Mouse (Mus musculus) cortical plate, adult 2 months (tissue): Measurements from ENCODE around the gene Traf4.

ENCODE experiments used
- CTCF ChIP-seq: fragments of 200-500 bp; IDR thresholded peaks from 2 replicates; pipeline ENCODE4 v1.5.1; 2011; ENCODE audit warnings: mild to moderate bottlenecking, control low read depth, low read length; ENCODE audit not compliant: insufficient read depth; ENCODE audit errors: extremely low read depth
- POLR2A ChIP-seq: fragments of 200-500 bp; IDR thresholded peaks from 2 replicates; pipeline ENCODE4 v1.6.1; 2011; ENCODE audit warnings: mild to moderate bottlenecking, low read length, control low read depth; ENCODE audit not compliant: insufficient read depth; ENCODE audit errors: extremely low read depth

GRCm38 (mm10) chr11:78168541-78169468 is 3.4 kb upstream of the Traf4 start:
- TF ChIP-seq CTCF, result no peak
- TF ChIP-seq POLR2A, result no peak
